Mouse (Mus musculus): ENCODE results near the gene Cxcr2. TPM values are rescaled to one million over a fixed set of nuclear protein-coding genes. Genes with fewer than 3 reads are reported as not detected.

Cxcr2 gene
- not detected in 2 replicates for total RNA-seq (2014; fragmentation: Nextera tagmentation)
- total RNA-seq (2017): 0.16 and 0.17 TPM in 2 replicates
- polyA plus RNA-seq (2012): not detected in 2 replicates

GRCm38 (mm10) chr1:74153461-74154184 is at the start of gene Cxcr2:
TSS of gene Cxcr2 (plus strand) at chr1:74153989.
- peaks cover 2% of the 10 kb centered on the region; the same call in 1 of the 2 replicates for H3K27me3 ChIP-seq (ENCODE audit: insufficient read depth, low read length)
- H3K4me1 ChIP-seq (ENCODE audit: insufficient read depth, low read depth, low read length): no peaks in the 10 kb centered on the region
- DNase-seq (ENCODE audit: low spot score) (no peak), ATAC-seq (ENCODE audit: extremely low read depth, insufficient number of reproducible peaks, low FRiP score, poor library complexity, severe bottlenecking) (no peak)
- H3K4me3 ChIP-seq (ENCODE audit: low read depth, low read length): no peak within 1 kb of the TSS
- no peaks in the 10 kb centered on the region for H3K9me3 ChIP-seq (replicated peaks)
- TF ChIP-seq TAL1 (conservative IDR thresholded peaks at IDR 0.05; ENCODE audit: low read depth, low read length): no peak
- TF ChIP-seq GATA1 (IDR thresholded peaks at IDR 0.05; ENCODE audit: borderline replicate concordance, low read length): no peak
- TF ChIP-seq POLR2AphosphoS5 (IDR thresholded peaks at IDR 0.05; ENCODE audit: insufficient replicate concordance, low read depth, low read length): no peak
- TF ChIP-seq GATA2 (IDR thresholded peaks at IDR 0.05; ENCODE audit: borderline replicate concordance, low read depth, low read length): no peak
- TF ChIP-seq CTCF (IDR thresholded peaks at IDR 0.05; ENCODE audit: low read depth, low read length): no peak
- H3K36me3 ChIP-seq (replicated peaks): no peaks in the 10 kb centered on the region

- TF ChIP-seq CTCF (IDR thresholded peaks at IDR 0.05; ENCODE audit: low read depth, low read length) (no peak), GATA2 (IDR thresholded peaks at IDR 0.05; ENCODE audit: borderline replicate concordance, low read depth, low read length) (no peak), GATA1 (IDR thresholded peaks at IDR 0.05; ENCODE audit: borderline replicate concordance, low read length) (no peak), POLR2AphosphoS5 (IDR thresholded peaks at IDR 0.05; ENCODE audit: insufficient replicate concordance, low read depth, low read length) (no peak), TAL1 (conservative IDR thresholded peaks at IDR 0.05; ENCODE audit: low read depth, low read length) (no peak)
- no peaks in the 10 kb centered on the region for H3K9me3 ChIP-seq (replicated peaks)
- no peak overlapping the region for H3K4me3 ChIP-seq (ENCODE audit: low read depth, low read length)
- no peaks in the 10 kb centered on the region for H3K36me3 ChIP-seq (replicated peaks)
- ATAC-seq (ENCODE audit: extremely low read depth, insufficient number of reproducible peaks, low FRiP score, poor library complexity, severe bottlenecking) (no peak), DNase-seq (ENCODE audit: low spot score) (no peak)
- H3K4me1 ChIP-seq (ENCODE audit: insufficient read depth, low read depth, low read length): no peaks in the 10 kb centered on the region
- H3K27me3 ChIP-seq (ENCODE audit: insufficient read depth, low read length): peaks cover 12% of the 10 kb centered on the region
These were observed 48.1 kb upstream of the Cxcr2 start for GRCm38 (mm10) chr1:74105660-74106059.

- peaks cover 11% of the 10 kb centered on the region for H3K27me3 ChIP-seq (ENCODE audit: insufficient read depth, low read length)
- no peak for ATAC-seq (ENCODE audit: extremely low read depth, insufficient number of reproducible peaks, low FRiP score, poor library complexity, severe bottlenecking)
These were observed 47.6 kb upstream of the Cxcr2 start for GRCm38 (mm10) chr1:74106214-74106613.

GRCm38 (mm10) chr1:74107931-74108618 is 45.7 kb upstream of the Cxcr2 start:
- no peak for ATAC-seq (ENCODE audit: extremely low read depth, insufficient number of reproducible peaks, low FRiP score, poor library complexity, severe bottlenecking)

More at GRCm38 (mm10) chr1:74106214-74106613, 47.6 kb upstream of the Cxcr2 start:
- Histone ChIP-seq H3K4me3 (ENCODE audit: low read depth, low read length) (no peak overlapping the region), H3K4me1 (ENCODE audit: insufficient read depth, low read depth, low read length) (no peaks in the 10 kb centered on the region), H3K36me3 (replicated peaks) (no peaks in the 10 kb centered on the region), H3K9me3 (replicated peaks) (no peaks in the 10 kb centered on the region)
- TF ChIP-seq CTCF (IDR thresholded peaks at IDR 0.05; ENCODE audit: low read depth, low read length) (no peak), POLR2AphosphoS5 (IDR thresholded peaks at IDR 0.05; ENCODE audit: insufficient replicate concordance, low read depth, low read length) (no peak), GATA2 (IDR thresholded peaks at IDR 0.05; ENCODE audit: borderline replicate concordance, low read depth, low read length) (no peak), GATA1 (IDR thresholded peaks at IDR 0.05; ENCODE audit: borderline replicate concordance, low read length) (no peak), TAL1 (conservative IDR thresholded peaks at IDR 0.05; ENCODE audit: low read depth, low read length) (no peak)
- no peak for DNase-seq (ENCODE audit: low spot score)

GRCm38 (mm10) chr1:74109670-74110069 is 44.1 kb upstream of the Cxcr2 start:
- Histone ChIP-seq H3K27me3 (ENCODE audit: insufficient read depth, low read length) (peaks cover 22% of the 10 kb centered on the region), H3K36me3 (replicated peaks) (no peaks in the 10 kb centered on the region), H3K9me3 (replicated peaks) (no peaks in the 10 kb centered on the region), H3K4me3 (ENCODE audit: low read depth, low read length) (no peak overlapping the region), H3K4me1 (ENCODE audit: insufficient read depth, low read depth, low read length) (no peaks in the 10 kb centered on the region)
- TF ChIP-seq POLR2AphosphoS5 (IDR thresholded peaks at IDR 0.05; ENCODE audit: insufficient replicate concordance, low read depth, low read length) (no peak), TAL1 (conservative IDR thresholded peaks at IDR 0.05; ENCODE audit: low read depth, low read length) (no peak), GATA2 (IDR thresholded peaks at IDR 0.05; ENCODE audit: borderline replicate concordance, low read depth, low read length) (no peak), GATA1 (IDR thresholded peaks at IDR 0.05; ENCODE audit: borderline replicate concordance, low read length) (no peak), CTCF (IDR thresholded peaks at IDR 0.05; ENCODE audit: low read depth, low read length) (no peak)
- ATAC-seq (ENCODE audit: extremely low read depth, insufficient number of reproducible peaks, low FRiP score, poor library complexity, severe bottlenecking): no peak
- DNase-seq (ENCODE audit: low spot score): no peak

More at GRCm38 (mm10) chr1:74107931-74108618, 45.7 kb upstream of the Cxcr2 start:
- H3K4me3 ChIP-seq (ENCODE audit: low read depth, low read length): no peak overlapping the region
- H3K4me1 ChIP-seq (ENCODE audit: insufficient read depth, low read depth, low read length): no peaks in the 10 kb centered on the region
- no peaks in the 10 kb centered on the region for H3K9me3 ChIP-seq (replicated peaks)
- peaks cover 17% of the 10 kb centered on the region for H3K27me3 ChIP-seq (ENCODE audit: insufficient read depth, low read length)
- TF ChIP-seq POLR2AphosphoS5 (IDR thresholded peaks at IDR 0.05; ENCODE audit: insufficient replicate concordance, low read depth, low read length) (no peak), CTCF (IDR thresholded peaks at IDR 0.05; ENCODE audit: low read depth, low read length) (no peak)
- no peak for DNase-seq (ENCODE audit: low spot score)
- H3K36me3 ChIP-seq (replicated peaks): no peaks in the 10 kb centered on the region

GRCm38 (mm10) chr1:74110932-74111695 is 42.7 kb upstream of the Cxcr2 start:
- Histone ChIP-seq H3K4me1 (ENCODE audit: insufficient read depth, low read depth, low read length) (no peaks in the 10 kb centered on the region), H3K9me3 (replicated peaks) (no peaks in the 10 kb centered on the region), H3K36me3 (replicated peaks) (no peaks in the 10 kb centered on the region), H3K4me3 (ENCODE audit: low read depth, low read length) (no peak overlapping the region), H3K27me3 (ENCODE audit: insufficient read depth, low read length) (peaks cover 21% of the 10 kb centered on the region)
- TF ChIP-seq POLR2AphosphoS5 (IDR thresholded peaks at IDR 0.05; ENCODE audit: insufficient replicate concordance, low read depth, low read length) (no peak), TAL1 (conservative IDR thresholded peaks at IDR 0.05; ENCODE audit: low read depth, low read length) (no peak), GATA1 (IDR thresholded peaks at IDR 0.05; ENCODE audit: borderline replicate concordance, low read length) (no peak), GATA2 (IDR thresholded peaks at IDR 0.05; ENCODE audit: borderline replicate concordance, low read depth, low read length) (no peak), CTCF (IDR thresholded peaks at IDR 0.05; ENCODE audit: low read depth, low read length) (no peak)
- ATAC-seq (ENCODE audit: extremely low read depth, insufficient number of reproducible peaks, low FRiP score, poor library complexity, severe bottlenecking) (no peak), DNase-seq (ENCODE audit: low spot score) (no peak)
